ENCODE assay signal across 17 mouse cellular contexts in the genomic region with DNA sequence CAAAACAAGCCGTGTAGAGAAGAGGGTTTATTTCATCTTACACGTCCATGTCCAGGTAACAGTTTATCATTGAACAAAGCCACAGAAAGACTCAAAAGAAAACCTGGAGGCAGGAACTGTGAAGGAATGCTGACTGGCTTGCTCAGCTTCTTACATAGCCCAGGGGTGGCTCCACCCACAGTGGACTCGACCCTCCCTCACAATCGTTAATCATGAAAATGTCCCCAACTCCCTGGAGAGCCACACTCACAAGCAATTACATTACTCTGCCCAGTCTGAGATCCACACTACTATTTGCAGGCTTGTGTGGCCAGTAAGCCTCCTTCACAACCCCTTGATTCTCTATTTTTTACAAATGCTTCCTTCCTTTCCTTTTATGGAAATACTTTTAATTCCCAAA. TPM values are rescaled to one million over a fixed set of nuclear protein-coding genes. Genes with fewer than 3 reads are reported as not detected.
A peak's percentile ranks its signal among the peaks of the same experiment; 100 is the strongest.
DNase-seq lines count a peak whose midpoint lies in the region; ATAC-seq and TF ChIP-seq lines count a peak whose summit lies in the region.
"Had no signal": no experiment of that assay in that cellular context is flagged by ENCODE, and none has a peak within 500 bp of the region (broad histone marks: within the 10 kb centered on the region; RNA-seq: fewer than 3 reads in every experiment).

No protein-coding gene starts in this region.

- no peaks in the 10 kb centered on the region for H3K4me1 ChIP-seq in hindbrain, embryonic 12.5 days
- peaks cover 10% of the 10 kb centered on the region; the same call in 1 of the 2 replicates for H3K4me1 ChIP-seq in hindbrain, embryonic 10.5 days (replicated peaks)
- no peaks in the 10 kb centered on the region for H3K4me1 ChIP-seq in limb, embryonic 12.5 days (replicated peaks)
- H3K4me1 ChIP-seq in stomach, postnatal 0 days (replicated peaks; ENCODE audit: control insufficient read depth, insufficient read depth): no peaks in the 10 kb centered on the region
- H3K4me1 ChIP-seq: embryonic facial prominence, embryonic 15.5 days; forebrain, embryonic 13.5 days had no signal

- no peak overlapping the region for H3K4me2 ChIP-seq in hindbrain, embryonic 12.5 days (replicated peaks)
- no peak overlapping the region for H3K4me2 ChIP-seq in limb, embryonic 12.5 days
- no peak overlapping the region for H3K4me2 ChIP-seq in stomach, postnatal 0 days (replicated peaks; ENCODE audit: low read depth)
- H3K4me2 ChIP-seq: embryonic facial prominence, embryonic 15.5 days; forebrain, embryonic 13.5 days; lung, embryonic 15.5 days; stomach, embryonic 15.5 days had no signal

- DNase-seq in hindbrain, embryonic 10.5 days (ENCODE audit: low spot score): no peak
- DNase-seq in retina, embryonic 14.5 days (ENCODE audit: low spot score): peak; percentile 23
- DNase-seq in retina, postnatal 1 day: no peak
- DNase-seq in stomach, postnatal 0 days (ENCODE audit: low spot score): no peak
- DNase-seq in ovary, adult 18-20 months (ENCODE audit: low spot score): no peak
- no peak for DNase-seq in layer of hippocampus, postnatal 14 days (ENCODE audit: low spot score in 2 of 2)
- DNase-seq: adrenal gland, postnatal 14 days; cerebellum, adult 9-11 months; liver; thymus, postnatal 36 days had no signal

- H3K27me3 ChIP-seq in hindbrain, embryonic 12.5 days: no peaks in the 10 kb centered on the region
- no peaks in the 10 kb centered on the region for H3K27me3 ChIP-seq in hindbrain, embryonic 10.5 days (ENCODE audit: insufficient read depth, poor library complexity, severe bottlenecking)
- no peaks in the 10 kb centered on the region for H3K27me3 ChIP-seq in limb, embryonic 12.5 days
- no peaks in the 10 kb centered on the region for H3K27me3 ChIP-seq in stomach, postnatal 0 days (ENCODE audit: control insufficient read depth, insufficient read depth, low read length)
- H3K27me3 ChIP-seq: embryonic facial prominence, embryonic 15.5 days; forebrain, embryonic 13.5 days; lung, embryonic 15.5 days; stomach, embryonic 15.5 days had no signal

- 32% methylated on average over 4 of the region's 4 CpGs for WGBS in hindbrain, embryonic 12.5 days
- WGBS in hindbrain, embryonic 10.5 days: 51% methylated on average over 4 of the region's 4 CpGs
- 25% methylated on average over 4 of the region's 4 CpGs for WGBS in limb, embryonic 12.5 days
- WGBS in stomach, postnatal 0 days: 9% methylated on average over 4 of the region's 4 CpGs

- no peak overlapping the region for H3K4me3 ChIP-seq in hindbrain, embryonic 12.5 days
- no peak overlapping the region for H3K4me3 ChIP-seq in hindbrain, embryonic 10.5 days
- no peak overlapping the region for H3K4me3 ChIP-seq in limb, embryonic 12.5 days (replicated peaks)
- H3K4me3 ChIP-seq in stomach, postnatal 0 days (ENCODE audit: low read depth, low read length): no peak overlapping the region
- H3K4me3 ChIP-seq: embryonic facial prominence, embryonic 15.5 days; forebrain, embryonic 13.5 days; lung, embryonic 15.5 days; stomach, embryonic 15.5 days had no signal

- no peak overlapping the region for H3K9ac ChIP-seq in hindbrain, embryonic 12.5 days
- H3K9ac ChIP-seq in limb, embryonic 12.5 days (replicated peaks): no peak overlapping the region
- H3K9ac ChIP-seq in stomach, postnatal 0 days (ENCODE audit: low read length): no peak overlapping the region
- H3K9ac ChIP-seq: embryonic facial prominence, embryonic 15.5 days; forebrain, embryonic 13.5 days; lung, embryonic 15.5 days; stomach, embryonic 15.5 days had no signal

- no peaks in the 10 kb centered on the region for H3K36me3 ChIP-seq in hindbrain, embryonic 12.5 days
- H3K36me3 ChIP-seq in hindbrain, embryonic 10.5 days: no peaks in the 10 kb centered on the region
- H3K36me3 ChIP-seq in limb, embryonic 12.5 days: no peaks in the 10 kb centered on the region
- no peaks in the 10 kb centered on the region for H3K36me3 ChIP-seq in stomach, postnatal 0 days (ENCODE audit: control insufficient read depth, insufficient read depth, low read length)
- H3K36me3 ChIP-seq: lung, embryonic 15.5 days; stomach, embryonic 15.5 days had no signal

- no peak overlapping the region for H3K27ac ChIP-seq in hindbrain, embryonic 12.5 days
- H3K27ac ChIP-seq in hindbrain, embryonic 10.5 days: no peak overlapping the region
- no peak overlapping the region for H3K27ac ChIP-seq in limb, embryonic 12.5 days
- H3K27ac ChIP-seq in stomach, postnatal 0 days (replicated peaks): no peak overlapping the region
- H3K27ac ChIP-seq: embryonic facial prominence, embryonic 15.5 days; forebrain, embryonic 13.5 days; lung, embryonic 15.5 days; stomach, embryonic 15.5 days had no signal

- no peaks in the 10 kb centered on the region for H3K9me3 ChIP-seq in hindbrain, embryonic 12.5 days (replicated peaks)
- H3K9me3 ChIP-seq in hindbrain, embryonic 10.5 days: no peaks in the 10 kb centered on the region
- H3K9me3 ChIP-seq in limb, embryonic 12.5 days: no peaks in the 10 kb centered on the region
- H3K9me3 ChIP-seq in stomach, postnatal 0 days (ENCODE audit: control insufficient read depth, low read length): no peaks in the 10 kb centered on the region
- H3K9me3 ChIP-seq: embryonic facial prominence, embryonic 15.5 days; forebrain, embryonic 13.5 days; lung, embryonic 15.5 days; stomach, embryonic 15.5 days had no signal

- TF ChIP-seq EP300 in stomach, postnatal 0 days (optimal IDR thresholded peaks at IDR 0.05): no peak

- no peak for TF ChIP-seq CTCF in stomach, postnatal 0 days (IDR thresholded peaks at IDR 0.05; ENCODE audit: low read depth)

- ATAC-seq in hindbrain, embryonic 12.5 days (ENCODE audit: low FRiP score): peak; percentile 48; the same call in 1 of the 2 replicates
- ATAC-seq in limb, embryonic 12.5 days (ENCODE audit: insufficient number of reproducible peaks, insufficient read depth, low FRiP score, low TSS enrichment, low read depth): peak; percentile 42; the same call in 1 of the 2 replicates
- no peak for ATAC-seq in stomach, postnatal 0 days (ENCODE audit: low FRiP score, low TSS enrichment)
- ATAC-seq: forebrain, embryonic 13.5 days had no signal

RNA-seq across cellular contexts. Expression of a gene that starts 32.4 kb away (rescaled TPM):
- 4.9 and 5.7 TPM in 2 replicates for polyA plus RNA-seq in hindbrain, embryonic 12.5 days (2016; fragmentation: Nextera tagmentation; extraction: Ambion mirVana)
- polyA plus RNA-seq in hindbrain, embryonic 10.5 days (2016; fragmentation: Nextera tagmentation; extraction: Ambion mirVana): 1.7 and 2.1 TPM in 2 replicates
- 4.7 and 6.2 TPM in 2 replicates for polyA plus RNA-seq in limb, embryonic 12.5 days (2016; fragmentation: Nextera tagmentation; extraction: Ambion mirVana)
- polyA plus RNA-seq in stomach, postnatal 0 days (2015; fragmentation: Nextera tagmentation; extraction: Ambion mirVana): 2.7 and 3.5 TPM in 2 replicates
- 1 to 10 TPM; 2.7 to 3.5 TPM for total RNA-seq in layer of hippocampus, postnatal 14 days (2021)
- total RNA-seq: hematopoietic stem cell, adult 5-6 weeks had no signal

RNA-seq across cellular contexts. Expression of a gene that starts 33.1 kb away (rescaled TPM):
- polyA plus RNA-seq in hindbrain, embryonic 12.5 days (2016; fragmentation: Nextera tagmentation; extraction: Ambion mirVana): 2.1 and 2.2 TPM in 2 replicates
- 1.4 and 1.8 TPM in 2 replicates for polyA plus RNA-seq in hindbrain, embryonic 10.5 days (2016; fragmentation: Nextera tagmentation; extraction: Ambion mirVana)
- 1.4 and 1.8 TPM in 2 replicates for polyA plus RNA-seq in limb, embryonic 12.5 days (2016; fragmentation: Nextera tagmentation; extraction: Ambion mirVana)
- polyA plus RNA-seq in stomach, postnatal 0 days (2015; fragmentation: Nextera tagmentation; extraction: Ambion mirVana): 0.81 and 1.1 TPM in 2 replicates
- total RNA-seq in layer of hippocampus, postnatal 14 days (2021): under 1 TPM; 0.36 to 0.55 TPM

RNA-seq across cellular contexts. Expression of a gene that starts 36.7 kb away (rescaled TPM):
- polyA plus RNA-seq in hindbrain, embryonic 12.5 days (2016; fragmentation: Nextera tagmentation; extraction: Ambion mirVana): 3.1 and 3.8 TPM in 2 replicates
- polyA plus RNA-seq in hindbrain, embryonic 10.5 days (2016; fragmentation: Nextera tagmentation; extraction: Ambion mirVana): 5.1 and 12.6 TPM in 2 replicates
- polyA plus RNA-seq in limb, embryonic 12.5 days (2016; fragmentation: Nextera tagmentation; extraction: Ambion mirVana): 0.83 and 0.85 TPM in 2 replicates
- polyA plus RNA-seq in stomach, postnatal 0 days (2015; fragmentation: Nextera tagmentation; extraction: Ambion mirVana): 0.59 and 1.2 TPM in 2 replicates
- 1 to 10 TPM; 4.2 to 6.0 TPM for total RNA-seq in layer of hippocampus, postnatal 14 days (2021)

RNA-seq across cellular contexts. Expression of a gene that starts 41.0 kb away (rescaled TPM):
- 127 and 129 TPM in 2 replicates for polyA plus RNA-seq in hindbrain, embryonic 12.5 days (2016; fragmentation: Nextera tagmentation; extraction: Ambion mirVana)
- 133 and 137 TPM in 2 replicates for polyA plus RNA-seq in hindbrain, embryonic 10.5 days (2016; fragmentation: Nextera tagmentation; extraction: Ambion mirVana)
- 111 and 118 TPM in 2 replicates for polyA plus RNA-seq in limb, embryonic 12.5 days (2016; fragmentation: Nextera tagmentation; extraction: Ambion mirVana)
- polyA plus RNA-seq in stomach, postnatal 0 days (2015; fragmentation: Nextera tagmentation; extraction: Ambion mirVana): 136 and 142 TPM in 2 replicates
- total RNA-seq in layer of hippocampus, postnatal 14 days (2021): 10 to 100 TPM; 85.7 to 95.2 TPM

RNA-seq across cellular contexts. Expression of a gene that starts 41.2 kb away (rescaled TPM):
- polyA plus RNA-seq in hindbrain, embryonic 12.5 days (2016; fragmentation: Nextera tagmentation; extraction: Ambion mirVana): 899 and 939 TPM in 2 replicates
- polyA plus RNA-seq in hindbrain, embryonic 10.5 days (2016; fragmentation: Nextera tagmentation; extraction: Ambion mirVana): 997 and 1,033 TPM in 2 replicates
- 1,152 and 1,201 TPM in 2 replicates for polyA plus RNA-seq in limb, embryonic 12.5 days (2016; fragmentation: Nextera tagmentation; extraction: Ambion mirVana)
- 956 and 1,016 TPM in 2 replicates for polyA plus RNA-seq in stomach, postnatal 0 days (2015; fragmentation: Nextera tagmentation; extraction: Ambion mirVana)
- 100 to 1,000 TPM; 246 to 254 TPM for total RNA-seq in layer of hippocampus, postnatal 14 days (2021)
